Mouse (Mus musculus): ENCODE data around the gene Aurka.

DNA sequence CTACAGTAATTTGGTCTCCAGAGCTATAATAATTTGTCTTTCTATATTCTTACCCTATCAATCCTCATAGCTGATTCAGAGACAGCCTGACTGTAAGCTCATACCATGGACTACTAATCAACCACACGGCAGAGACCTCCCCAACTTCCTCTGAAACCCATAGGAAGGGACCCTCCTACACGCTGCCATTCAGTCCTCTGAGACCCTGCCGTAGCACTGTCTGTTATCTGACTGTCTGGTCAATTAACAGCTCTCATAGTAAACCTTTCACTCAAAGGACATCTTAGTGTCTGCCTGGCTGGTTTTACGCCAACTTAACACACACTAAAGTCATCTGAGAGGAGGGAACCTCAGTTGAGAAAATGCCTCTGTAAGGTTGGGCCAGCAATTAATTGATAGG, 63.8 kb downstream of the Aurka start:
- TF ChIP-seq CTCF (IDR thresholded peaks at IDR 0.05; ENCODE audit: extremely low read depth, insufficient read depth, low read length) (no peak), POLR2A (IDR thresholded peaks at IDR 0.05; ENCODE audit: extremely low read depth, insufficient read depth, low read length) (no peak)
